Mouse (Mus musculus): ENCODE results near the gene Trp73.

The Trp73 gene

GRCm38 (mm10) chr4:154028646-154029045 is 111.4 kb downstream of the Trp73 start:
- DNase-seq (ENCODE audit: low read depth, low spot score), result no peak

GRCm38 (mm10) chr4:154028066-154028465 is 111.9 kb downstream of the Trp73 start:
- DNase-seq (ENCODE audit: low read depth, low spot score), result no peak

DNA sequence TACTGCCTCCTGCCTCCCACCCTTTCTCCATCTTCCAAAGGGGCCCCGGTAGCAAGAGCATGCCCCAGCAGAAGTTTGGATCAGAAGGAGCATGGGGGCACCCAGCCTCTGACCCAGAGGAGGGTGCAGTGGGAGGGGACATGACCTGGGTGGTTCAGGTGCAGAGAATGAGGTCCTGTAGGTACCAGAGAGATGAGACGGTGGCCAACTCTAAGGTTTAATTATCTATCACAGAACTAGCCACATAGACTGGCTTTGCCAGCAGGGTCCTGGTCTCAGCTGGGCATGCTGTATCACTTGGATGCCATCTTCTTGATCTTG is 113.6 kb downstream of the Trp73 start:
- no peak for DNase-seq (ENCODE audit: low read depth, low spot score)

DNA sequence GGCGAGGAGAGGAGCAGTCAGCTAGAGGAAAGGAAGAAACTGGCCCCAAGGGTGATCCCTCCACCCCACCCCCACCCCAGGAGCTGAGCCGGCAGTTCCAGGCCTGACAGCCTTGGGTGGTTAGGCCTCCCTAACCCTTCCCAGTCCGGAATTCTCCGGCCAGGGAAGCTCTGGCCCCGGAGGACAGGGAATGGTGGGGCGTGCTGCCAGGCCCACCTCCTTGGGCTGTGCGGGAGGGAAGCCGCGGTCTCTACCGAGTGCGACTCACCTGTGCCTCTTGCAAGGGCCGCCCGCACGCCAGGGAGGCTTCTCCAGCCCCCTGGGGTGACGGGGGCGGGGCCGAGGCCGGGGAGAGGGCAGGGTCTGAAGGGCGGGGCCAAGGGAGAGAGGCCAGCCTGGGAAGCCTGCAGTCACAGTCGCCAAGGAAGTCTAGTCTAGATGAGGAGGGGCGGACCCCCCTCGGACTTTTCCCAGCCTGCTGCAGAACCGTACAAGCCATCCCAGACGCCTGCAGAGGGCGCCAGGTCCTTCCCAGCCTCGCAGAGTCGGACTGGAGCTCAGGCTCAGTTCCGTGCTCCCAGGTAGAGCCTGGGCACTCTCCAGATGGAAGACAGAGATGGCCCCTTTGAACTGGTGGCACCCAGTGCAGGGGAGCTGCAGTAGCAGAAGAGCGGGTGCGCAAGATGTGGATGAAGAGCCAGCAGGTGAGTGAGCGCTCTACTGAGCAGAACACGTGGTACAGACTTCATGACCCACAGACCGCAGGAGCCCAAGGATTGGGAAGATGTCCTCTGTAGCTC is 114.2 kb downstream of the Trp73 start, which contains the start of gene Smim1:
Gene Smim1 (minus strand): TSS at position 590 of the 800 bp plus-strand sequence.
- peak; percentile 66 for DNase-seq (ENCODE audit: low read depth, low spot score)

DNA sequence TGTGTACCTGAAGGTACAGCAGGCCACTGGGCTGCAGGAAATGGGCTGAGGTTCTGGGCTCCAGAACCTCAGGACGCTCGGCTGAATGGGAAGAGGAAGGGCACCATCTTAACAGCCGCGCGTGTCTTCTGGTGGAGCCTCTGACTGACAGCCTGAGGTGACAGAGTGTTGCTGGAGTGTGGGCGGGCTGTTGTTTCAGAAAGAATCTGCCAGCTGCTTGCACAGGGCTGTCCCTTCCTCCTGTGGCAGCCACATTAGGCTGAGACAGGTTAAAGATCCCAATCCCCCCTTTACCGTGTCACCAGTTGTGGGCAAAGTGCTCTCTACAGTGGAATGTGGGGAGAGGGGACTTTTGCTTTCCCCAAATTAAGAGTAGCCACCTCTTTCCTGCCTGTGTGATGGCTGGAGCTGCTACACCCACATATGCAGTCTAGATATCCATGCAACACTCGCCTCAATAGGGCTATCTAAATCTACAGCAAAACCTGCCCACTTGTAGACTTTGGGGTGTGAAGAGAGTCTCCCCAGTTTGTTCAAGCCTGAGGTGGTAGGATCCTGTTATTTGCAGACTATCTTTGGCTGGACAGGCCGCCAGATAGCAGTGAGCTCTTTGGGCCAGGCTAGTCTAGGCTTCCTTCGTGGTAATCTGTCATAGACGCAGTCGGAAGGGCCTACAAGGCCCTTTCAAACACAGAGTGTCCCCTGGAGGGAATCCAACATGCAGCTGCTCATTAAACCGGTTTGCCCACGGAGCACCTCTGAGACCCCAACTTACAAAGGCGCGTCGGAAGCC is 115.1 kb downstream of the Trp73 start:
- no peak for DNase-seq (ENCODE audit: low read depth, low spot score)

- no peak for DNase-seq (ENCODE audit: low read depth, low spot score)
Measured at GRCm38 (mm10) chr4:154023754-154024601, 116.0 kb downstream of the Trp73 start.

DNA sequence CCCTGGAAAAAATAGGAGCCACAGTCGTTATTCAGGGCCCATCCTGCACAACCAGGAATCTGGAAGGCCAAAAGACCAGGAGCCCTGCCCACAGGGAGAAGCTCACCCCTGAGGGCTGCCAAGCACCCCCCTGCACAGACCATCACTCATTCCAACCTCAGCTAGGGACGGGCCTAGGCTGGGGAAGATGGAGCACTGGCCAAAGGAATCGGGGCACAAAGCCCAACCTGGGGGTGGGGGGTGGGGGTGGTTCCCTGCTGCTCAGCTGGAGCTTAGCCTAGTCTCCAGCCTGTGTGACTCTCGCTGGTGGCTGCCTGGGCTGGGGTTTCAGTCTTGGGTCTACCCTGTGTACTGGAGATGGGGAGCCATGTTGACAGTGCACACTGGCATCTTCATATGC is 117.2 kb downstream of the Trp73 start:
- DNase-seq (ENCODE audit: low read depth, low spot score), result no peak

DNA sequence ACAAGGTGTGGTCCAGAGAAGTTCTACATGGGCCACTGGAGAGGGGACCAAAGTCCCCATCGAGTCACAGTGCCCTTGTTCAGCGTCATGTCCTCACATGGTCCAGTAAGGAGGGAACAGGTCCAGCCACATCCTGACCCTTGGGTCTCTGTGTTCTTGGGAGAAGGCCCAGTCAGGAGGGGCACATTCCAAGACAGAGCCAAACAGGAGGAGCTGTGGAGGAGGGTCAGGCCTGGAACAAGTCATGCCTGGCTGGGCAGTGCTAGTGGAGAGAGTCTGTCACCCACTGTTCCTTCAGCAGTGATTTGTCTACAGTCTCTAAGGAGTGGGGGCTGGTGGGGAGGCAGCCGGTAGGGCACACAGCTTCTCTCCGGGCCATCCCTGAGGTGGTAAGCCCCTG is 117.6 kb downstream of the Trp73 start:
- no peak for DNase-seq (ENCODE audit: low read depth, low spot score)

DNA sequence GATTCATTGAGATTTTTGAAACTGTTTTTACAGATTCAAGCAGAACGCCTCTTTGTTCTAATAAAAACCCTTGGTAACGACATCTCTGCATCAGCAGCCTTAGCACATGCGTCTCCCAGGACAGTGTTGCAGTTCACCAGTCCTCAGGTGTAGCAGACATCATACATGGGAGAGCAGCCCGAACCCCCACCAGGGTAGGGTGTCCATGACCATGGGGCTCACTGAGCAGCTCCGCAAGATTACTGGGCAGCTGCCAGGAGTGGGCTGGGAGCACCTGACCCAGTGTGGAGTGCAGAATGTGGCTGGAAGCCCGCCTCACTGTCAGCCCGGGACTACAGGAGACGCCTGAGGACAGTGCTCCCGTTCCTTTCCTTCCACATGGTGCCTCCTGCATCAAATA is 118.6 kb downstream of the Trp73 start:
- no peak for DNase-seq (ENCODE audit: low read depth, low spot score)

DNA sequence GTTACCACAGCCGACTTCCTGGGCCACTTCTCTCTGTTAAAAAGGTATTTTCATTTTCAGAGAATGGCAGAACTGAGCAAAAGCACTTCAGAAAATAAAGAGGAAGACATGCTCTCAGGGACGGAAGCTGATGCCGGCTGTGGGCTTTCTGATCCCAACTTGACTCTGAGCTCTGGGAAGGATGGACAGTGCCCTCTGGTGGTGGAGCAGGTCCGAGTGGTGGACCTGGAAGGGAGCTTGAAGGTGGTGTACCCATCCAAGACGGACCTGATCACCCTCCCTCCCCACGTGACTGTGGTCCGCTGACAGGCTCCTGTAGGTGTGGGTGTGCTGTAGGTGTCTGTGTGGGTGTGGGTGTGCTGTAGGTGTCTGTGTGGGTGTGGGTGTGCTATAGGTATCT is 120.4 kb downstream of the Trp73 start:
- no peak for DNase-seq (ENCODE audit: low read depth, low spot score)

DNA sequence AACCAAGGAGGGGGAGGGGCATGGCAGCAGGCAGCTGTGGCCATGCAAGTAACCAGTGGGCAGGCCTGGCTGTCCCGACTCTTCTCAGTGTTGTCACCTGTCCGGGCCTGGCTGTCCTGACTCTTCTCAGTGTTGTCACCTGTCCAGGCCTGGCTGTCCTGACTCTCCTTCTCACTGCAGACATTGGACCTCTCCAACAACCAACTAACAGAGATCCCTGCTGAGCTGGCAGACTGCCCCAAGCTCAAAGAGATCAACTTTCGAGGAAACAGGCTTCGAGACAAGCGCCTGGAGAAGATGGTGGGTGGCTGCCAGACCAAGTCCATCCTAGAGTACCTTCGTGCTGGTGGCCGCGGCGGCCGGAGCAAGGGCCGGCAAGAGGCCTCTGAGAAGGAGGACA is 124.5 kb downstream of the Trp73 start:
- no peak for DNase-seq (ENCODE audit: low read depth, low spot score)

DNA sequence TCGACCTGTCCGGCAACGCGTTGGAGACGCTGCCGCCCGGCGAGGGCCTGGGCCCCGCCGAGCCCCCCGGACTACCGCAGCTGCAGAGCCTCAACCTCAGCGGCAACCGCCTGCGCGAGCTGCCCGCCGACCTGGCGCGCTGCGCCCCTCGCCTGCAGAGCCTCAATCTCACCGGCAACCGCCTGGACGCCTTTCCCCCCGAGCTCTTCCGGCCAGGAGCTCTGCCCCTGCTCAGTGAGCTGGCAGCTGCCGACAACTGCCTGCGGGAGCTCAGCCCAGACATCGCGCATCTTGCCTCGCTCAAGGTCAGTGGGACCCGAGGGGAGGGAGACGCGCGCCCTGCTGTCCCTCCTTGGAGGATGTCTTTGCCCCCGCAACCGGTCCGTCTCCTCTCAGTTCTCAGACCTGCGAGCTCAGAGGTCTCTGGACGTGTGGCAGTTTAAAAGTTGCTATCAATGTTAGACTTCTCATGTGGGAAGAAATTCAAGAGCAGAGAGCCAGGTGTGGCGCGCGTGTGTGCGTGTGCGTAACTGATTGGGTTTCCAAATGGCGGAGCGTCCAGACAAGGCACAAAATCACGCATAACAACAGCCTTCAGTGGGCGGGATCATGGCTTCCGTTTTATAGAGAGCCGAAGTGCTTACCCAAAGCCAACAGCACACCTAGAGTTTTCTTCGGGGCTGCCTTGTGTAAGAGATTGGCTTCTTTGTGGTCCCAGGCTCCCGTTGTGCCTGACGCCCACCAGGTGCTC is 127.7 kb downstream of the Trp73 start:
- DNase-seq (ENCODE audit: low read depth, low spot score), result no peak

- DNase-seq (ENCODE audit: low read depth, low spot score), result peak; percentile 53
Measured at GRCm38 (mm10) chr4:154011646-154012089, 128.3 kb downstream of the Trp73 start, which contains the start of gene Lrrc47. Gene Lrrc47, plus strand, starts transcription at chr4:154011731.

GRCm38 (mm10) chr4:154010907-154011645 is 128.9 kb downstream of the Trp73 start:
- no peak for DNase-seq (ENCODE audit: low read depth, low spot score)

DNA sequence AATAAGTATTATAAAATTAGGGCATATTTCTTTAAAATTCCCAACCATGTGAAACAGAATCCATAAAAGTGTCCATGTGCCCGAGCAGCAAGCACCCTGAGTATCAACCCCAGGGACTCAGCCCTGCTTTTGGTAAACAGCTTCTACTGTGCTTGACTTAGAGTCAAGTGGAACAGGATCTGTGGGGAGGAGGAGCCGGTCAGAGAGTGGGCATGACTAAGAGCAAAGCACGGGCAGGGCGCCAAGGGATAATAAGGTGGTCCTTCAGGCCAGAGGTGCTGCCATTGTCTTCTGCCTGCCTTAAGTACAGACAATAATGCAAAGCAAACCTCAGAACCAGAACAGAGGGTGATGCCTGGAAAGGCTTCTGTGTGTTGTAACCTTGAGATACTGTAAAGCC is 132.2 kb downstream of the Trp73 start:
- DNase-seq (ENCODE audit: low read depth, low spot score), result no peak

- DNase-seq (ENCODE audit: low read depth, low spot score), result no peak
Measured at GRCm38 (mm10) chr4:154006264-154006663, 133.7 kb downstream of the Trp73 start.
